ENCODE assay signal across 22 mouse cellular contexts in the genomic region with DNA sequence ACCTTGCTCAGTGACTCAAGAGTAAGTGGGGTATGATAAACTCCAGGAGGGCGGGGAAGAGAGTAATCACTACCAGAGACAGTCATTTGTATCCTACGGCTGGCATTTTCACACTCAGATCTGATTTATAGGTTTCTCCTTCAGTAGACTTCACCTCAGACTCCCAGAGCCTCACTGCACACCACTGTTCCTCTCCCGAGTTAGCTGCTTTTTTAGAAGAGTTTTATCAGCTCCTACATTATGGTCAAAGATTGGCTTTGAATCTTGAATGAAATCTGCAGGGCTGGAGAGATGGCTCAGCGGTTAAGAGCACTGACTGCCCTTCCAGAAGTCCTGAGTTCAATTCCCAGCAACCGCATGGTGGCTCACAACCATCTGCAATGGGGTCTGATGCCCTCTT.
"Had no signal": no experiment of that assay in that cellular context is flagged by ENCODE, and none has a peak within 500 bp of the region (broad histone marks: within the 10 kb centered on the region; RNA-seq: fewer than 3 reads in every experiment).

No protein-coding gene starts in this region.

- H3K27me3 ChIP-seq: limb, embryonic 13.5 days; liver, embryonic 12.5 days; liver, embryonic 15.5 days; lung, embryonic 15.5 days; neural tube, embryonic 12.5 days had no signal

- H3K27ac ChIP-seq: limb, embryonic 10.5 days; limb, embryonic 13.5 days; liver, embryonic 12.5 days; liver, embryonic 15.5 days; lung, embryonic 15.5 days; neural tube, embryonic 12.5 days had no signal

- H3K4me3 ChIP-seq: limb, embryonic 10.5 days; limb, embryonic 13.5 days; liver, embryonic 12.5 days; liver, embryonic 15.5 days; lung, embryonic 15.5 days; megakaryocyte, embryonic 14.5 days; neural tube, embryonic 12.5 days had no signal

- H3K9me3 ChIP-seq: limb, embryonic 10.5 days; limb, embryonic 13.5 days; liver, embryonic 12.5 days; liver, embryonic 15.5 days; lung, embryonic 15.5 days; neural tube, embryonic 12.5 days had no signal

- H3K36me3 ChIP-seq: limb, embryonic 10.5 days; limb, embryonic 13.5 days; liver, embryonic 12.5 days; liver, embryonic 15.5 days; lung, embryonic 15.5 days; neural tube, embryonic 12.5 days had no signal

- H3K4me2 ChIP-seq: limb, embryonic 13.5 days; liver, embryonic 12.5 days; liver, embryonic 15.5 days; lung, embryonic 15.5 days; midbrain, embryonic 11.5 days; neural tube, embryonic 12.5 days had no signal

- ATAC-seq: liver, embryonic 12.5 days had no signal

- H3K9ac ChIP-seq: limb, embryonic 13.5 days; liver, embryonic 12.5 days; liver, embryonic 15.5 days; lung, embryonic 15.5 days; neural tube, embryonic 12.5 days had no signal

- DNase-seq: kidney, adult 18-20 months; kidney, adult 9 months; kidney, postnatal 10 days; kidney, postnatal 4 days; layer of hippocampus, adult 9-11 months; layer of hippocampus, postnatal 36 days; liver; lung, adult 18-20 months; lung, postnatal 10 days; lung, postnatal 36 days; midbrain, embryonic 14.5 days; retina, postnatal 1 day; thymus, adult 18-20 months; thymus, postnatal 4 days had no signal
